Mouse (Mus musculus) heart, adult 18-20 months (tissue): ENCODE measurements around the gene Mcpt4. TPM values are rescaled to one million over a fixed set of nuclear protein-coding genes. Genes with fewer than 3 reads are reported as not detected.

Source experiments
- microRNA-seq, 2 experiments: library from miRNA; unstranded; fragments of <30 nt; microRNA quantifications; one replicate each; pipeline ENCODE4 v1.2.0; 2022
- total RNA-seq, 2 experiments: library from RNA; stranded (reverse); gene quantifications; 2 replicates each; pipeline ENCODE4 v1.2.3; 2021

Gene Mcpt4
- total RNA-seq, 2 experiments from 2014 or later: 1.3 to 1.6 TPM

Small RNA genes lying within 50 kb of the gene (microRNA-seq; reads per million reads assigned to microRNA genes)
- 0 reads per million in 2 experiments for gene Mir6949

Other genes starting within 250 kb of the Mcpt4 start
- 1 to 10 TPM; 2.5 to 4.0 TPM for gene Nfatc4, start 239.2 kb downstream of the Mcpt4 start, total RNA-seq
- gene Nynrin, start 208.3 kb downstream of the Mcpt4 start, total RNA-seq: 1 to 10 TPM; 7.2 to 7.4 TPM
- gene Cbln3, start 177.9 kb downstream of the Mcpt4 start, total RNA-seq: not detected
- gene Khnyn, start 177.4 kb downstream of the Mcpt4 start, total RNA-seq: 10 to 100 TPM in 1 of 2 experiments, 1 to 10 TPM in 1; 8.6 to 10.0 TPM
- gene Sdr39u1, start 162.0 kb downstream of the Mcpt4 start, total RNA-seq: 100 to 1,000 TPM; 119 to 138 TPM
- 1 to 10 TPM; 1.6 to 2.5 TPM for gene Cma1, start 117.6 kb downstream of the Mcpt4 start, total RNA-seq
- gene Cma2, start 111.3 kb downstream of the Mcpt4 start, total RNA-seq: not detected
- gene Mcpt1, start 44.3 kb downstream of the Mcpt4 start, total RNA-seq: not detected
- gene Mcpt9, start 31.8 kb downstream of the Mcpt4 start, total RNA-seq: not detected
- gene Mcpt2, start 20.3 kb downstream of the Mcpt4 start, total RNA-seq: not detected
- gene Mcpt8, start 23.0 kb upstream of the Mcpt4 start, total RNA-seq: not detected
- not detected for gene Ctsg, start 40.3 kb upstream of the Mcpt4 start, total RNA-seq
- gene Gzme, start 58.3 kb upstream of the Mcpt4 start, total RNA-seq: not detected
- not detected for gene Gzmd, start 70.3 kb upstream of the Mcpt4 start, total RNA-seq
- not detected for gene Gzmg, start 97.3 kb upstream of the Mcpt4 start, total RNA-seq
- gene Gzmn, start 112.3 kb upstream of the Mcpt4 start, total RNA-seq: not detected
- not detected for gene Gzmf, start 149.1 kb upstream of the Mcpt4 start, total RNA-seq
- gene Gzmc, start 172.3 kb upstream of the Mcpt4 start, total RNA-seq: not detected
- gene Gzmb, start 199.9 kb upstream of the Mcpt4 start, total RNA-seq: under 1 TPM in 1 of 2 experiments, not detected in 1; 0.30 TPM